Mouse (Mus musculus): ENCODE measurements at regions not wholly inside any gene's neighbourhood (a gene's known extent, or its start where the extent isn't known, plus 50 kb on each side); places are given as distances from the start of the nearest gene placed in this dataset.

GRCm38 (mm10) chr2:110426881-110427280 lies 63.9 kb upstream of the Fibin start:
- in situ Hi-C loops (cut with MboI; ENCODE audit: low pct_unique_long_range_greater_than_20kb), result no loop called here
- no peak for TF ChIP-seq CTCF (IDR thresholded peaks at IDR 0.05)
- no peaks in the 10 kb centered on the region for H3K27me3 ChIP-seq
- POLR2A ChIA-PET, result no interaction called here
- ATAC-seq, result no peak
- CTCF ChIA-PET, result interaction anchor here (1.2 to 2.0 kb wide), 2 partner anchors 9 to 11 kb away, joined by 3 to 7 read pairs; no protein-coding TSS in a partner anchor
- DNase-seq (ENCODE audit: low read depth, low spot score), result no peak

DNA sequence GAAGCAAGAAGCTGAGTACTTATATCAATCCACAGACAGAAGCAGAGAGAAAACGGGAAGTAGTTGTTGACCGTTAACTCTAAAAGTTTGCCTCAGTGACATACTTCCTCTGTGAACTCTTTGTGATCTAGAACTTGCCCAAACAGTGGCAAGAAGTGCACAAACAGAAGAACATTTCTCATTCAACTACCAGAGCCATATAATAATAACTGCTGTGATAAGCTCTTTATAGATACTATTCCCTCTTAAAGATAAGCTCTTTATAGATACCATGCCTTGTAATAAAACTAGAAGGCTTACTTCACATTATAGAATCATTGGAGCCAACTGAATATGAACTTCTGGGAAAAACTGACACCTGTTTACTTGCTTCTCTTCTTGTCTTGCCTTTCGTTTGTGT lies 89.7 kb upstream of the Fibin start:
- ChIA-PET CTCF (interaction anchor here (1.0 kb wide), 1 partner anchor 152 kb away, joined by 6 read pairs; no protein-coding TSS in a partner anchor), POLR2A (no interaction called here)
- in situ Hi-C loops (cut with MboI; ENCODE audit: low pct_unique_long_range_greater_than_20kb), result no loop called here
- ATAC-seq (no peak), DNase-seq (ENCODE audit: low read depth, low spot score) (no peak)
- no peaks in the 10 kb centered on the region for H3K27me3 ChIP-seq
- no peak for TF ChIP-seq CTCF (IDR thresholded peaks at IDR 0.05)

DNA sequence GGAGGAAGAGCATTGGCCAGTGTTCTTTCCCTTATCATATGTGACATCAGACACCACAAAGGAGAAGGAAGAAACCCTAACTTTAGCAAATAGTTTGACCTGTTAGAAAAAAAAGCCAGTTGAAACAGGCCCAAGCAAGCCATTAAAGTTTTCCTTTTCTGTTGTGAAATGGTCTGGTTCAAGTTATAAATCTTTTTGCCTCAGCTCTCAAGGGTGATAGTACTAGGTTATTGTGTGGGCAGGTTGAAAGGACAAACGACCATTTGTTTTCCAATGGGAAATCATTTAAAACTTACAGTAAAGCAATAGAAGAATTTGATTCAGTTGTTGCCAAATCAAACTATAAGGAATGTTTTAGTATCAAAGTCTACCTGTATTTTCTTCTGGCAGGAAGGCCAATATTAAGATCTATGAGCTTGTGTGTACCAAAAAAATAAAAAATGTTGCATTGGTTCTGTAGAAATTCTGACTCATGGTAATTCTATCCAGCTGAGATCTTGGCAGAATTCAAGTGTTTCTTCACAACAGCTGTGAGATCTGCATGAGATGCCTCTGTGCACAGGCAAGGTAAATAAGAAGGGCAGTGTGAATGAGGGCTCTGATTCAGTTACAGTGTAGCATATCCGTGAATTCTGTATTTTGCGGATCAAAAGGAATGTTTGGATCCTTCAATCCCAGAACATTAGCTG lies 109.5 kb upstream of the Fibin start:
- in situ Hi-C loops (cut with MboI; ENCODE audit: low pct_unique_long_range_greater_than_20kb), result no loop called here
- POLR2A ChIA-PET, result no interaction called here
- DNase-seq (ENCODE audit: low read depth, low spot score), result no peak
- ATAC-seq, result no peak
- H3K27me3 ChIP-seq, result no peaks in the 10 kb centered on the region
- CTCF ChIA-PET, result interaction anchor here (1.1 kb wide), 1 partner anchor 34 kb away, joined by 4 read pairs; no protein-coding TSS in a partner anchor
- no peak for TF ChIP-seq CTCF (IDR thresholded peaks at IDR 0.05)

DNA sequence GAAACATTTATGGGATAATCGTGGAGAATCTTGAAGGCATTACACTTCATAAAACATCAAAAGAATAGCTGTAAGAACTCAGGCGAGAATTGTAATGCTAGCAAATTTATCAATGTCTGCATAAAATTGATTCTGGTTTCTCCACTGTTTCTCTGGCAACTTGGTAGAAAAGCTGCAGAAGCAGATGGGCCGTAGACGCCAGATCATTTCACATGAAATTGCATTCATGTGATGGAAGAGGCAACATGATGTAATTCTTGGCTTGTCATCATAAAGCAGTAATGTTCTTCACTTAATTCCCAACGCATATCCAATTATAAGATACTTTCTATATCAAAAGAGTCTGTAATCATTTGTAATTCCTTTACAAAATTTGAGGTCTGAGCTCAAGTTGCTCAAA lies 113.6 kb upstream of the Fibin start:
- no peak for TF ChIP-seq CTCF (IDR thresholded peaks at IDR 0.05)
- in situ Hi-C loops (cut with MboI; ENCODE audit: low pct_unique_long_range_greater_than_20kb), result no loop called here
- no peak for DNase-seq (ENCODE audit: low read depth, low spot score)
- POLR2A ChIA-PET, result no interaction called here
- CTCF ChIA-PET, result no interaction called here
- no peaks in the 10 kb centered on the region for H3K27me3 ChIP-seq
- no peak for ATAC-seq

DNA sequence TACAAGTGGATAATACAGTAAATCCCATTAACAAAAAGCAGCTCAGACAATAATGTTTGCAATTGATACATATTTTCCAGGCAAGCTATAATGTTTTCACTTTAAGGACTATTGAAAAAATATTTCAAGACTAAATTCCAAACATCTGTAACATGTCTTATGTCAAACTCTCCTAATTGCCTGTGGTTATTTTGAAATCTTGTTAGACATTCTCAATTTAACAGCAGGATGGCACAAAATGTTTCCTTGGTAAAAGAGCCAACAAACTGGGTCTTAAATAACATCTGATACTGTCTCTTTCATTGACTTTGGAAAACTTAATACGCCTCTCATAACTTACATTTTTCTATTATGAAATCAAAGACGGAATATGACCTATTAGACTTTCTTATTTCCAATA lies 115.8 kb upstream of the Slc5a12 start:
- CTCF ChIA-PET, result no interaction called here
- no peak for DNase-seq (ENCODE audit: low read depth, low spot score)
- TF ChIP-seq CTCF (IDR thresholded peaks at IDR 0.05), result no peak
- no peaks in the 10 kb centered on the region for H3K27me3 ChIP-seq
- ATAC-seq, result no peak
- in situ Hi-C loops (cut with MboI; ENCODE audit: low pct_unique_long_range_greater_than_20kb), result no loop called here
- POLR2A ChIA-PET, result no interaction called here

DNA sequence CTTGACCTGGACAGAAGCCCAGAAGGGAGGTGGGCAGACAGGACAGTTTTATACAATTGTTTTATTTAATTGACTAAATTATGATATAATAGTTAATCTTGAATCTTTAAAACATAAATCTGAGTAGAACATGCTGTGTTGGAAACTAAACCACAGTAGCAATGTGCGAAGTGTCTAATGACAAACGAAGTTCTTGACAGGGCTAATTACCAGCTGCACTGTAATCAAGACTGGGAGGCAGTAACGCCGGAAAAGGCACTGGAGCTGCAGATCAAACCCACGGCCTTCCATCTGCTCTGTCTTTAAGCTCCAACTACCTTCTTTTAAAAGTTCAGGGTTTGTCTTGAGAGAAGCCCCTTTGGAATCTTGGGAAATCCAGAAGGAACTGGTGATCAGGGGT lies 110.9 kb upstream of the Slc5a12 start:
- in situ Hi-C loops (cut with MboI; ENCODE audit: low pct_unique_long_range_greater_than_20kb), result no loop called here
- DNase-seq (ENCODE audit: low read depth, low spot score), result no peak
- ChIA-PET CTCF (interaction anchor here (1.1 kb wide), 1 partner anchor 27 kb away, joined by 3 read pairs; no protein-coding TSS in a partner anchor), POLR2A (no interaction called here)
- ATAC-seq, result no peak
- TF ChIP-seq CTCF (IDR thresholded peaks at IDR 0.05), result no peak
- H3K27me3 ChIP-seq, result no peaks in the 10 kb centered on the region

GRCm38 (mm10) chr2:110486724-110487123 lies 110.4 kb upstream of the Slc5a12 start:
- DNase-seq (ENCODE audit: low read depth, low spot score), result no peak
- no peak for ATAC-seq
- in situ Hi-C loops (cut with MboI; ENCODE audit: low pct_unique_long_range_greater_than_20kb), result no loop called here
- H3K27me3 ChIP-seq, result no peaks in the 10 kb centered on the region
- CTCF ChIA-PET, result interaction anchor here (1.1 kb wide), 1 partner anchor 27 kb away, joined by 3 read pairs; no protein-coding TSS in a partner anchor
- TF ChIP-seq CTCF (IDR thresholded peaks at IDR 0.05), result no peak
- POLR2A ChIA-PET, result no interaction called here

- no peak for TF ChIP-seq CTCF (IDR thresholded peaks at IDR 0.05)
- no peaks in the 10 kb centered on the region for H3K27me3 ChIP-seq
- CTCF ChIA-PET, result no interaction called here
- DNase-seq (ENCODE audit: low read depth, low spot score), result no peak
- POLR2A ChIA-PET, result no interaction called here
- in situ Hi-C loops (cut with MboI; ENCODE audit: low pct_unique_long_range_greater_than_20kb), result no loop called here
- ATAC-seq, result no peak
Measured at GRCm38 (mm10) chr2:110487950-110488349, 109.1 kb upstream of the Slc5a12 start.

DNA sequence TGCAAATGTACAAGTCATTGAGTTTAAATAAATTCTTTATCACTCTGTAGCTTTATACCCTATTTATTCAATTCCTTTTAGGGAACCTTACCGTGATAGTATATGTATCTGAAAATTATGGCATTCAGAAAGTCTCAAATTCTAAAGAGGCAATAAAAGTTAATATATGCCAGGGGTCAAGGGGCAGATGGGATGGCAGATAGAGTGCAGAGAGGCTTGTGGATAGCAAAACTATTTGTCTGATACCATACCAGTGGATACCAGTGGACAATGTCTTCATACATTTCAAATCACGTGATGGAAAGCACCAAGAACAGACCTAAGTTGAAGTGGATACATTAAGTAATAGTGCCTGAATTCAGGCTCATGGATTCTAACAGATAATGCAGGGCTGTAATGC lies 95.3 kb upstream of the Slc5a12 start:
- TF ChIP-seq CTCF (IDR thresholded peaks at IDR 0.05), result no peak
- CTCF ChIA-PET, result no interaction called here
- no peak for ATAC-seq
- POLR2A ChIA-PET, result no interaction called here
- H3K27me3 ChIP-seq, result no peaks in the 10 kb centered on the region
- in situ Hi-C loops (cut with MboI; ENCODE audit: low pct_unique_long_range_greater_than_20kb), result no loop called here
- DNase-seq (ENCODE audit: low read depth, low spot score), result no peak

DNA sequence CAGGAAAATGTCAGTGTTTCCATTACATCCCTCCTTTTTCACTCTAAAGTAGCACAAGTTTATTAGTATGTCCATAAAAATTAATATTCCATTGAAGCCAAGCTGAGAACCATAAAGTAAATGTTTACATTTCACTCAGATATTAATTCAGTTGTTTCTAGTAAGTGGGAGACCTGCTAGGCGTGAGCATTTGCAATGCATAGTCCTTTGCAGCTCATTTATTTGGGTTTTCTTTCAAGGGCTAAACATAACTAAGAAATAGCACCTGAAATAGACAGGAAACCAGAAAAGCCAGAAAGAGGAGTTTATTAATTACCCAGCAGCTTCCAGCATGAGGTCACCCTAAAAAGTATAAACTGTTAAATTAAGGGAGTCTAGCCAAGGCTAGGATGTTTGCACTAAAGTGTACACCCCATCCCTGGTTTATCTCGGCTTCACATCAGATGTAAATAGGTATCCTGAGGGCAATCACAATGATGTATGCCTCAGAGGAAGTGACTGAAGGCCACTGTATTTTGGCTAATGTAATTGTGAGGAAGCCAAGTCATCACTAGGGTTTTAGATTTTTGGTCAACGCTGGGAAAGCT lies 88.8 kb upstream of the Slc5a12 start:
- H3K27me3 ChIP-seq, result no peaks in the 10 kb centered on the region
- DNase-seq (ENCODE audit: low read depth, low spot score), result no peak
- TF ChIP-seq CTCF (IDR thresholded peaks at IDR 0.05), result no peak
- ATAC-seq, result no peak
- ChIA-PET POLR2A (interaction anchor here (1.0 kb wide), 1 partner anchor 11 kb away, joined by 3 read pairs; no protein-coding TSS in a partner anchor), CTCF (interaction anchor here (1.1 kb wide), 1 partner anchor 10 kb away, joined by 3 read pairs; no protein-coding TSS in a partner anchor)
- in situ Hi-C loops (cut with MboI; ENCODE audit: low pct_unique_long_range_greater_than_20kb), result no loop called here

GRCm38 (mm10) chr2:110523173-110523803 lies 73.8 kb upstream of the Slc5a12 start:
- ChIA-PET CTCF (no interaction called here), POLR2A (no interaction called here)
- DNase-seq (ENCODE audit: low read depth, low spot score) (no peak), ATAC-seq (no peak)
- in situ Hi-C loops (cut with MboI; ENCODE audit: low pct_unique_long_range_greater_than_20kb), result no loop called here
- H3K27me3 ChIP-seq, result no peaks in the 10 kb centered on the region
- no peak for TF ChIP-seq CTCF (IDR thresholded peaks at IDR 0.05)
